Mouse (Mus musculus): Measurements from ENCODE around the gene Bbc3. TPM values are rescaled to one million over a fixed set of nuclear protein-coding genes. Genes with fewer than 3 reads are reported as not detected.
A peak's percentile ranks its signal among the peaks of the same experiment; 100 is the strongest.

Bbc3 gene
- polyA plus RNA-seq, 2 experiments from 2014 or later, result 1.2 TPM; not detected in 1

DNA sequence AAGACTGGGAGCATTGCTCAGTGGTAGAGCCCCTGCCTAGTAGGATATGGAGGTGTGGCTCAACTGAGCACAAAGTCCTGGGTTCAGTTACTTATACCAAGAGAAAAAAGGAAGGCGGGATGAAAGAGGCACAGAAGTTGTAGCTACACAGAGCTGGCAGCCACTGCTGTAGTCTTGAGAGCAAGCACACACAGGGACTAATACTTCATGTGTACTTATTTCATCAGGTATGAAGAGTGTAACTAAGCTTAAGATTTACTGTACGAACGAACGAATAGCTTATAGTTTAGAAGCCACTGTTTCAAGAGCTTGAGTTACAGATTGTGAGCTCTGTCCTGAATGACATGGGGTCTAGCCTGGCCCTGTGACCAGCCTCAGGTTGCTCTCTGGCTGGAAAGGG lies 11.0 kb downstream of the Bbc3 start:
- ATAC-seq, result no peak

DNA sequence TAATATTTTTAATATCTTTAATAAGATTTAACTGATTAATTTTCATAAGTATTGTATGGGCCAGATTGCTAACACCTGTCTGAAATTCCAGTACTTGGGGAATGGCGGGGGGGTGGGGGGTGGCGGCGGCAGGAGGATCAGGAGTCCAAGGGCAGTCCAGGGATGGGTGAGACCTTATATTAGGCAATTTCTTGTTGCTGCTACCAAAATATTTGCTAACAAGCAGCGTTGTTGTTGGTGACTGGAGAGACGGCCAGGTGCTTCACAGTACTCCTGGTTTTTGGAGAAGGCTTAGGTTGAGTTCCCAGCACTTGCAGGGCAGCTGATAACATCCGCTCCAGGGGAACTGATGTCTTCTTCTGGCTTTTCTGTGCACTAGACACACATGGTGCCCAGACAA lies 12.3 kb downstream of the Bbc3 start:
- ATAC-seq, result no peak

GRCm38 (mm10) chr7:16324661-16325060 lies 16.5 kb downstream of the Bbc3 start:
- no peak for ATAC-seq

DNA sequence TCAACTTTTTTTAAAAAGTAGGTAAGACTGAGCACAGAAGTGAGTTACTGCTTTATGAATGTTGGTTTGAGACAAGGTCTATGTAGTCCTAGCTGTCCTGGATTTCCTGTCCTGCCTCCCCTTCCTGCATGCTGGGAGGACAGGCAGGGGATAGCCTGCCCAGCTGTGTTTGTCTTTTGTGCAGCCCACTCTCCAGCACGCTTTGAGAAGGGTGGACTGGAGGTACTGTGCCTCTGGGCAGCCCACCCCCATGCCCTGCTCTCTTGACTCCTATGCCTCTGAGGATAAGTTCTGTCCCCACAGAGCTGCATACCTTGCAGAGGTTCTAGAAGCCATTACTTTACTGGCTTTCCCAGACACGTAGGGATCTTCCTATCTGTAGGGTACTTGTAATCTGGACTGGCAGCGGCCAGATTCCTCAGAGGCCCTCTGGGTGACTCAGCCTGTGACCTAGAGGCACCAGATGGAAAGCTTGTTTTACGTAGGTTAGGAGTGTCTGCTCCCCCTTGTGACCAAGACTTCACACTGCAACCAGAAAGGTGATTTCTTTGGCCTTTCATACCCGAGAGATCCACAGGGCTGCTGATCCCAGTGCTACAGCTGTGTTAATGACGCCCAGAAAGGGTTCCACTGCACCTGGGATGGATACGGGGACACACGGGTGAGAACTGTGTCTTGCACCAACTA lies 17.9 kb downstream of the Bbc3 start:
- peak; percentile 96 for ATAC-seq

DNA sequence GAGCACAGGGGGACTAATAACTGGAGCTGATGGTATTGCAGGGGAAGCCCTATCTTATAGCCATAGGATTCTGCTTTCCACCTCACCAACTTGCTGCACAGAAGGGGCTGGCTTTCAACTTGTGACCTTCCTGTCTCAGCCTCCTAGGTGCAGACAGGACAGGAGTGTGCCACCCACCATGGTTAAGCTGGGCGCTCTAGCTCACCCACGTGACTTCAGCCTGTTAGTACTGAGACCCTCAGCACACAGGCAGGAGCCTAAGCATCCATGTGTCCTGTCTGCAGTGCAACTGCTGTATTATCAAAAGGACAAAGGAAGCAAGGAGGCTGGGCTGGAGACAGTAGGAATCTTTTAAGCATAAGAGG lies 18.4 kb downstream of the Bbc3 start:
- no peak for ATAC-seq

DNA sequence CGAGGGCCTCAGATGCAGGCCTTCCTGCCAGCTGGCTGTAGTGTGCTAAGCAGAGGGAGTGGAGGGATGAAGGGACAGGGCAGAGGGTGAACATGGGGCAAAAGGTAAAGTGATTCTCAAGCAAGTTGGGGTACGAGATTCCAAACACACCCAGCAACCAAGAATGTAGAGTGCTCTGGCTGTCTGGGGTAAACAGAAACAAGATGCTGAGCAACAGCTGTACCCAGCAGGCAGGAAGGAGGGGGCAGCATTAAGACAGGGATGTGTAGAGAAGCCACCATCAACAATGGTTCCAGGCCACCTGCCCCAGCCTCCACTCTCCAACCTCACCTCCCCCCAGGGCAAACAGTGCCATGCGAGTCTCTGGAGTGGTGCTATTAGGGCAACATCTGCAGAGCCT lies 21.0 kb downstream of the Bbc3 start:
- no peak for ATAC-seq

DNA sequence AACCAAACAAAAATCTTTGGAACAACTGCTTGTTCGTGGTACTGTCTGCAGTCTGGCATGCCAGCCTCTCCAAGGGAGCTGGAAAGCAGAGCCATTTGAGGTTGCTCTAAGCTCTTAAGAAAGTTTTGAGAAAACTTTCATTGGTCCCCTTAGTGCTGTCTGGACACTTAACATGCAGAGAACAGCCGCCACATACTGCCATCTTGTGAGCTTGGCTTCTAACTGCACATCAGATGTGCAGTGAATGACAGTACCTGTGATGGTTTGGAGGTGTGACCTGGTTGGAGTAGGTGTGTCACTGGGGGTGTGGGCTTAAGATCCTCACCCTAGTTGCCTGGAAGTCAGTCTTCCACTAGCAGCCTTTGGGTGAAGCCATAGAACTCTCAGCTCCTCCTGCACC lies 29.5 kb downstream of the Bbc3 start:
- no peak for ATAC-seq

- ATAC-seq, result no peak
Measured at GRCm38 (mm10) chr7:16344598-16344997, 36.4 kb downstream of the Bbc3 start.

DNA sequence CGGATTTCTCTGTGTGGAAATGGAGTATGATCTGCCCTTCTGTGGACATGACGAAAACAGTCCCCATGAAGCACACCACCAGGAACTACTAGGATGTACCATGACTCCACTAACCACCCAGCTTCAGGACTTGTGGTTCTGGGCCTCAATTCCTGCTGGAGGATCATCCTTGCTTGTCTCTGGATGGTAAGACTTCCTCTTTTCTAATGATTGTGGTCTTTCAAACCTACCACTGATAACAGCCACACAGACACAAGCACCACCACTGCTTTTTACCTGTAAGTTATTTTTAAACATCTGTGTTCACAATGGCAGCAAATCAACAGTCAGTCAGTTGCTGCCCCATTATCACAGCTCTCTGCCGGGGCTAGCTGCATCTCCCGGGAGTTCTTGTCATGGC lies 37.1 kb downstream of the Bbc3 start:
- no peak for ATAC-seq

GRCm38 (mm10) chr7:16349999-16350398 lies 41.8 kb downstream of the Bbc3 start:
- ATAC-seq, result no peak

GRCm38 (mm10) chr7:16355854-16356594 lies 47.8 kb downstream of the Bbc3 start:
- ATAC-seq, result no peak

DNA sequence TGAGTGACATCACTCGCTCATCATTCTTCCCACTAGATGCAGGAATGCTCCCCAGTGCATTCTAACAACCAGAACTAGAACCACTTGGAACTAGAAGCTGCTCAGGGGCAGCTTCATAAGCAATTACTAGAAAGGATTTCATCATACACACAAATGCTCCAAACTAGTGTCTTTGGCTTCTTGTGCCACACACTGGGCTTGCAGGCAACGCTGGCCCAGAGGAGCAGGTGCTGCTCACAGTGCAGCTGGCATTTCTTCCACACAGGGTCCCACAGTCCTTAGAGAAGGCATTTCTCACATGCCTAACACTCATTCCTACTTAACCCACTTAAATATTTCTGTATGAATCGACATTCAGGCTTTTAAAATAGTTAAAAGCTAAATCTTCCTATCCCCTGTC lies 49.4 kb downstream of the Bbc3 start:
- ATAC-seq, result no peak

- ATAC-seq, result peak; percentile 91
Measured at GRCm38 (mm10) chr7:16364319-16364718, 56.1 kb downstream of the Bbc3 start.

- no peak for ATAC-seq
Measured at GRCm38 (mm10) chr7:16364901-16365500, 56.8 kb downstream of the Bbc3 start.

- no peak for ATAC-seq
Measured at GRCm38 (mm10) chr7:16366133-16366646, 58.0 kb downstream of the Bbc3 start.

DNA sequence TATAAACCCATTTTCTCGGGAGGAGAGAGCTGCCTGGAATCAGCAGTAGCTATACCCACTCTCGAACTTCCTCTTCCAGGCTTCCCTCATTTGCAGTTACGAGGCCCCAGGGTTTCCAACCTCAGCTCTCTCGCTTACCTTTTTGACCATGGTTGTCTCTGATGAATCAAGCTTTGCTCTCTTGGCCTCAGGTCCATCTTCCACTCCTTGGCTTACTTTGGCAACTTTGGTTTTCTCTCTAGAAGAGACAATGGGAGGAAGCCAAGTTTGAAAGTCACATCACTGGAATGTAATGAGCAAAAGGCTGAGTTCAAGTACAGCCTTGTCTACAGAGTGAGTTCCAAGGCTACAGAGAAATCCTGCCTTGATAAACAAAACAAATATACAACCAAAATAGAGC lies 58.5 kb downstream of the Bbc3 start:
- no peak for ATAC-seq

Other genes starting within 250 kb of the Bbc3 start
- gene Zfp541, start 246.6 kb upstream of the Bbc3 start, polyA plus RNA-seq (2017; shearing (Covaris generic)), result not detected
- 100 to 1,000 TPM; 198 to 297 TPM for gene Napa, start 209.9 kb upstream of the Bbc3 start, polyA plus RNA-seq (2017; shearing (Covaris generic))
- 10 to 100 TPM; 22.0 to 32.9 TPM for gene Kptn, start 188.5 kb upstream of the Bbc3 start, polyA plus RNA-seq (2017; shearing (Covaris generic))
- not detected for gene Slc8a2, start 178.6 kb upstream of the Bbc3 start, polyA plus RNA-seq (2017; shearing (Covaris generic))
- gene Meis3, start 133.3 kb upstream of the Bbc3 start, polyA plus RNA-seq (2017; shearing (Covaris generic)), result 10 to 100 TPM; 23.0 to 26.2 TPM
- 10 to 100 TPM in 1 of 2 experiments, 1 to 10 TPM in 1; 9.3 to 13.7 TPM for gene Dhx34, start 86.4 kb upstream of the Bbc3 start, polyA plus RNA-seq (2017; shearing (Covaris generic))
- under 1 TPM in 1 of 2 experiments, not detected in 1; 0.15 TPM for gene C5ar2, start 64.2 kb upstream of the Bbc3 start, polyA plus RNA-seq (2017; shearing (Covaris generic))
- not detected for gene C5ar1, start 48.9 kb upstream of the Bbc3 start, polyA plus RNA-seq (2017; shearing (Covaris generic))
- 1 to 10 TPM; 1.0 to 2.3 TPM for gene Inafm1, start 34.8 kb upstream of the Bbc3 start, polyA plus RNA-seq (2017; shearing (Covaris generic))
- 10 to 100 TPM in 1 of 2 experiments, 1 to 10 TPM in 1; 7.6 to 13.1 TPM for gene Ccdc9, start 21.6 kb upstream of the Bbc3 start, polyA plus RNA-seq (2017; shearing (Covaris generic))
- gene Sae1, start 79.4 kb downstream of the Bbc3 start, polyA plus RNA-seq (2017; shearing (Covaris generic)), result 10 to 100 TPM; 69.0 to 85.6 TPM
- gene Zc3h4, start 92.5 kb downstream of the Bbc3 start, polyA plus RNA-seq (2017; shearing (Covaris generic)), result 10 to 100 TPM; 13.5 to 18.0 TPM
- 1 to 10 TPM; 2.5 to 4.9 TPM for gene Tmem160, start 144.4 kb downstream of the Bbc3 start, polyA plus RNA-seq (2017; shearing (Covaris generic))
- gene Npas1, start 169.3 kb downstream of the Bbc3 start, polyA plus RNA-seq (2017; shearing (Covaris generic)), result not detected

Data from CD4-positive, CD25-positive, alpha-beta regulatory T cell, adult 4 months (primary cell).